In the genomic region with DNA sequence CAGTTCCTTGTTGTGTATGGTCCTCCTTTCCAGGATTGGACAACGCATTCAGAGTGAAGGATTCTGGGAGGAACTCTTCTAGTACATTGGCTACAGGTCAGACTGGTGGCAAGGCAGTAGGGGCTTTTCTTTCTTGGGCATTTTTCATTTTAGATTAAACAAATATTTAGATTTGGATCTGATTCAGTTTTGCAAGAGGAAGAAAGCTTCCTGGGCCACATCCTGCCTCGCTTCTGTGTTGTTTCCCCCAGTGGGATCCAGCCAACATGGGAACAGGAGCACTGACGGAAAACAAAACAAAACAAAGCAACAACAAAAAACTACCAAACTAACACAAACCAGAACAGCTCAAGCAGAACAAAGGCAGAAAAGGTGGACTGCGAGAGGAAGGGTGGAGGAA, we compare ENCODE assay signal across 20 mouse cellular contexts.
DNase-seq lines count a peak whose midpoint lies in the region; ATAC-seq and TF ChIP-seq lines count a peak whose summit lies in the region.
"Had no signal": no experiment of that assay in that cellular context is flagged by ENCODE, and none has a peak within 500 bp of the region (broad histone marks: within the 10 kb centered on the region; RNA-seq: fewer than 3 reads in every experiment).

No protein-coding gene starts in this region.

- no peak for TF ChIP-seq EP300 in stomach, postnatal 0 days (optimal IDR thresholded peaks at IDR 0.05)

- no peaks in the 10 kb centered on the region for H3K36me3 ChIP-seq in stomach, embryonic 16.5 days (ENCODE audit: control insufficient read depth, insufficient read depth, low read length)
- H3K36me3 ChIP-seq in stomach, postnatal 0 days (ENCODE audit: control insufficient read depth, insufficient read depth, low read length), result no peaks in the 10 kb centered on the region
- H3K36me3 ChIP-seq: forebrain, embryonic 15.5 days; heart, embryonic 13.5 days had no signal

- no peak overlapping the region for H3K9ac ChIP-seq in stomach, embryonic 16.5 days (ENCODE audit: low read length)
- no peak overlapping the region for H3K9ac ChIP-seq in stomach, postnatal 0 days (ENCODE audit: low read length)
- H3K9ac ChIP-seq: forebrain, embryonic 15.5 days; heart, embryonic 13.5 days had no signal

- H3K4me1 ChIP-seq in stomach, embryonic 16.5 days (ENCODE audit: control insufficient read depth, insufficient read depth, low read length), result no peaks in the 10 kb centered on the region
- no peaks in the 10 kb centered on the region for H3K4me1 ChIP-seq in stomach, postnatal 0 days (replicated peaks; ENCODE audit: control insufficient read depth, insufficient read depth)

- no peak overlapping the region for H3K4me3 ChIP-seq in stomach, embryonic 16.5 days (replicated peaks; ENCODE audit: low read length)
- no peak overlapping the region for H3K4me3 ChIP-seq in stomach, postnatal 0 days (ENCODE audit: low read depth, low read length)
- no peak overlapping the region for H3K4me3 ChIP-seq in layer of hippocampus, adult 2 months
- H3K4me3 ChIP-seq: forebrain, embryonic 15.5 days; heart, embryonic 13.5 days had no signal

- peak; percentile 12 for DNase-seq in kidney, adult 9 months
- DNase-seq in kidney, adult 8-10 months, result no peak
- no peak for DNase-seq in stomach, postnatal 0 days (ENCODE audit: low spot score)
- peak; percentile 58 for DNase-seq in lung, postnatal 10 days
- peak; percentile 10 to 40 for DNase-seq in lung, postnatal 4 days
- no peak for DNase-seq in layer of hippocampus, adult 2 months (ENCODE audit: low spot score in 2 of 2)
- DNase-seq in embryo, embryonic 9.5 days (ENCODE audit: extremely low spot score), result no peak
- DNase-seq: adrenal gland, postnatal 25 days; cerebellum, adult 18-20 months; cerebellum, adult 9-11 months; cerebellum, postnatal 36 days; gastrocnemius, postnatal 36 days; heart, adult 11 months; heart, postnatal 36 days had no signal

- peak overlapping the region; percentile 18; the same call in 1 of the 2 replicates for H3K27ac ChIP-seq in stomach, embryonic 16.5 days (ENCODE audit: low read length)
- no peak overlapping the region for H3K27ac ChIP-seq in stomach, postnatal 0 days (replicated peaks)
- no peak overlapping the region for H3K27ac ChIP-seq in layer of hippocampus, adult 2 months
- H3K27ac ChIP-seq: forebrain, embryonic 15.5 days; heart, embryonic 13.5 days had no signal

- H3K9me3 ChIP-seq in stomach, embryonic 16.5 days (replicated peaks; ENCODE audit: control insufficient read depth, low read length), result no peaks in the 10 kb centered on the region
- no peaks in the 10 kb centered on the region for H3K9me3 ChIP-seq in stomach, postnatal 0 days (ENCODE audit: control insufficient read depth, low read length)
- H3K9me3 ChIP-seq: forebrain, embryonic 15.5 days; heart, embryonic 13.5 days had no signal

- 52% methylated on average over 4 of the region's 4 CpGs for WGBS in stomach, embryonic 16.5 days
- WGBS in stomach, postnatal 0 days, result 49% methylated on average over 4 of the region's 4 CpGs

- TF ChIP-seq CTCF in stomach, postnatal 0 days (IDR thresholded peaks at IDR 0.05; ENCODE audit: low read depth), result no peak
- TF ChIP-seq CTCF in layer of hippocampus, adult 2 months (conservative IDR thresholded peaks at IDR 0.05), result no peak

- H3K4me2 ChIP-seq in stomach, embryonic 16.5 days (ENCODE audit: low read depth, low read length), result no peak overlapping the region
- H3K4me2 ChIP-seq in stomach, postnatal 0 days (replicated peaks; ENCODE audit: low read depth), result no peak overlapping the region
- H3K4me2 ChIP-seq: forebrain, embryonic 15.5 days; heart, embryonic 13.5 days had no signal

- H3K27me3 ChIP-seq in stomach, embryonic 16.5 days (ENCODE audit: control insufficient read depth, insufficient read depth, low read length), result no peaks in the 10 kb centered on the region
- H3K27me3 ChIP-seq in stomach, postnatal 0 days (ENCODE audit: control insufficient read depth, insufficient read depth, low read length), result no peaks in the 10 kb centered on the region
- H3K27me3 ChIP-seq: CH12.LX; forebrain, embryonic 15.5 days; heart, embryonic 13.5 days; Patski had no signal

- ATAC-seq in stomach, embryonic 16.5 days (ENCODE audit: insufficient read depth, low FRiP score), result no peak
- ATAC-seq in stomach, postnatal 0 days (ENCODE audit: low FRiP score, low TSS enrichment), result no peak
- ATAC-seq: activated CD4-positive, CD25-positive, alpha-beta regulatory T cell, adult 4 months; forebrain, embryonic 15.5 days; Patski had no signal

Comparison
In these comparisons a context has a peak if more than half of its experiments do, and no peak if none do; other contexts are left out.
1. DNase-seq: peak in kidney, adult 9 months (single experiment), lung, postnatal 10 days (single experiment) and lung, postnatal 4 days (2 of 2); none in kidney, adult 8-10 months (0 of 2), stomach, postnatal 0 days (single experiment), layer of hippocampus, adult 2 months (0 of 2) and embryo, embryonic 9.5 days (single experiment).